Mouse (Mus musculus) heart, postnatal 36 days (tissue): ENCODE measurements around the gene Daw1. TPM values are rescaled to one million over a fixed set of nuclear protein-coding genes. Genes with fewer than 3 reads are reported as not detected.

Experiments
- DNase-seq, 2 experiments: peaks; one replicate each; pipeline ENCODE4 v3.0.0; 2021 to 2022
- intact Hi-C: fragments of 180-260 bp; cut with DNase I; formaldehyde crosslinking; loops from one replicate; pipeline ENCODE4 v1.15.1; 2025
- total RNA-seq, 2 experiments: library from RNA; stranded (reverse); gene quantifications; 2 replicates each; pipeline ENCODE4 v1.2.3; 2021

The Daw1 gene
- total RNA-seq, 2 experiments from 2014 or later: not detected

- intact Hi-C loops: loop anchor here (5.0 kb wide), 1 partner anchor 536 kb away; no protein-coding TSS in a partner anchor
- no peak for DNase-seq
Observed at GRCm38 (mm10) chr1:83181418-83181817, 21.9 kb downstream of the Daw1 start.

GRCm38 (mm10) chr1:83187154-83187553, 27.6 kb downstream of the Daw1 start:
- DNase-seq: peak; percentile 22 to 56
- intact Hi-C loops: loop anchor here (2.0 kb wide), 1 partner anchor 122 kb away; no protein-coding TSS in a partner anchor

DNA sequence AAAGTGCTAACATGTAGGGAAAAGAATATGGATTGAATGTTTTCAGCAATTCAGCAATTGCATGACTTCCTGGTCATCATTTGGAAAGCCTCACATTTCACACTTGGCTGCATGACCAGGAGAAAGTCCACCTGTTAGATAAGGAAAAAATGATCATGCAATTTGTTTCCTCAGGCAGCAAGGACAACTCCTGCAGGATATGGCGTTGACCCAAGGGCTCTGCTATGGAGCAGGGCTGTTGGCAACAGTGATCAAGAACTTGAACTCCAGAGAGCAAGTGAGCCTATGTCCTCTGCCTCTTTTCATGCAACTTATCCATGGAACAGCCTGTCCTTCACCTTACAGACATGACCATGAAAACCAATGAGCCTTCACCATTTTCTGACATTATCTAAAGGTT, 50.4 kb downstream of the Daw1 start:
- intact Hi-C loops: no loop called here
- DNase-seq: no peak

GRCm38 (mm10) chr1:83218260-83218659, 58.7 kb downstream of the Daw1 start:
- no peak for DNase-seq
- intact Hi-C loops: loop anchor here (1.0 kb wide), 1 partner anchor 499 kb away; no protein-coding TSS in a partner anchor

DNA sequence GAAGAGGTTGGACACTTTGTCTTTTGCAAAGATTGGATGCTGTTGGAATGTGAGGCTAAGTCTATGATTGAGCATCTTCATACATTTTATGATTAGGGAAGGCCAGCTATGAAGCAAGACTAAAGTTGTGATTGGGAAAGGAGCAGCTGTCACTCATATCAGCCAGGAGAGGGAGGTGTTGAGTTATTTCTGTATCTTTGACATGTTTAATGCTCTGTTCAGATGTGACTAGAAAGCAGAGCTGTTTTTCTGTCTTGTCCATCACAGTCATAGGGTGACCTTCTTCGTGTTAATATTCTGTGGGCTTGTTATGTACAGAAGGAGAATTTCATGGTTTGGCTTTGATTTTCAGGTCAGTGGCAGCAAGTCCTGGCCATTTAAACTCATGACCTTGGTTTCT, 63.5 kb downstream of the Daw1 start:
- intact Hi-C loops: loop anchor here (5.0 kb wide), 1 partner anchor 184 kb away; the partner anchor contains the start of gene Sphkap
- no peak for DNase-seq

DNA sequence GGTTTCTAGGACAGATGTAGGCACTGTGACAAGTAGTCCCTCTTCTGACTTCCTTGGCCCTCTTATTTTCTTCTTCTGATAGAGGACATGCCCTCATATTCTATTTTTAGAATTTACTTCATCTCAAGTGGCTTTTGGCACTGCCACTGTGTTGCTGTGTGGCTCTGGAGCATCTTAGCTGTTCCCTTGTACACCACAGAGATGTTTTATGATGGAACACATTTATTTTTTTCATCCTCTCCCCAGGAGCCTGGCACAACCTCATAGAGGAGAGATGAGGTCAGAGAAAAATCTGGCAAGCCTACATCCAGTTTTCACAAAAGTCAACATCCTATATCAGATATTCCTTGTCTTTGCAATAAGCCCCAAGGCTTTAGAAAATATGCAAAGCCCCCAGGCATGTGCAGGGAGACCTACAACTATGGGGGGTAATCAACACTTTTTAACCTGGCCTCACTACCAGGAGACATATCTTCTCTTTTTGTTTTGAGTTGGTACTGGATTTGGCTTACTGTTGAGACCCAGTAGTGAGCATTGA, 64.9 kb downstream of the Daw1 start:
- intact Hi-C loops: loop anchor here (5.0 kb wide), 1 partner anchor 183 kb away; the partner anchor contains the start of gene Sphkap
- DNase-seq: no peak

- DNase-seq: no peak
- intact Hi-C loops: no loop called here
Observed at GRCm38 (mm10) chr1:83227946-83228345, 68.4 kb downstream of the Daw1 start.

- intact Hi-C loops: no loop called here
- DNase-seq: no peak
Observed at GRCm38 (mm10) chr1:83248235-83248746, 88.7 kb downstream of the Daw1 start.

- DNase-seq: no peak
- intact Hi-C loops: no loop called here
Observed at GRCm38 (mm10) chr1:83251746-83252145, 92.2 kb downstream of the Daw1 start.

Other genes starting within 250 kb of the Daw1 start
- gene A030005L19Rik, start 246.4 kb upstream of the Daw1 start, total RNA-seq: under 1 TPM in 1 of 2 experiments, not detected in 1; 0.35 TPM
- not detected for gene A030014E15Rik, start 234.8 kb upstream of the Daw1 start, total RNA-seq
- gene Gm6217, start 228.4 kb upstream of the Daw1 start, total RNA-seq: not detected
- gene A030003K21Rik, start 216.4 kb upstream of the Daw1 start, total RNA-seq: not detected
- not detected for gene Gm7544, start 203.7 kb upstream of the Daw1 start, total RNA-seq
- not detected for gene Gm47955, start 199.5 kb upstream of the Daw1 start, total RNA-seq
- gene Gm47959, start 159.2 kb upstream of the Daw1 start, total RNA-seq: not detected
- gene Slc19a3, start 121.3 kb upstream of the Daw1 start, total RNA-seq: under 1 TPM; 0.43 to 0.67 TPM
- gene Krtap28-10, start 117.3 kb upstream of the Daw1 start, total RNA-seq: not detected
- not detected for gene Gm47969, start 114.8 kb upstream of the Daw1 start, total RNA-seq
- not detected for gene A030005K14Rik, start 100.4 kb upstream of the Daw1 start, total RNA-seq
- not detected for gene Krtap28-13, start 98.8 kb upstream of the Daw1 start, total RNA-seq
- gene Ccl20, start 43.0 kb upstream of the Daw1 start, total RNA-seq: not detected
- under 1 TPM; 0.36 to 0.68 TPM for gene Sphkap, start 248.4 kb downstream of the Daw1 start, total RNA-seq